Mouse (Mus musculus) gastrocnemius, postnatal 25 days (tissue): ENCODE data around the gene Mn1. TPM values are rescaled to one million over a fixed set of nuclear protein-coding genes. Genes with fewer than 3 reads are reported as not detected.
A peak's percentile ranks its signal among the peaks of the same experiment; 100 is the strongest.

Experiments used
- DNase-seq: peaks from one replicate; pipeline ENCODE4 v3.0.0; 2022
- total RNA-seq, 2 experiments: library from RNA; stranded (reverse); gene quantifications; 1 replicate in 1 of 2; 2 replicates in 1 of 2; pipeline ENCODE4 v1.2.3; 2021

Mn1 gene
- total RNA-seq, 2 experiments from 2014 or later = 49.1 to 75.2 TPM

DNA sequence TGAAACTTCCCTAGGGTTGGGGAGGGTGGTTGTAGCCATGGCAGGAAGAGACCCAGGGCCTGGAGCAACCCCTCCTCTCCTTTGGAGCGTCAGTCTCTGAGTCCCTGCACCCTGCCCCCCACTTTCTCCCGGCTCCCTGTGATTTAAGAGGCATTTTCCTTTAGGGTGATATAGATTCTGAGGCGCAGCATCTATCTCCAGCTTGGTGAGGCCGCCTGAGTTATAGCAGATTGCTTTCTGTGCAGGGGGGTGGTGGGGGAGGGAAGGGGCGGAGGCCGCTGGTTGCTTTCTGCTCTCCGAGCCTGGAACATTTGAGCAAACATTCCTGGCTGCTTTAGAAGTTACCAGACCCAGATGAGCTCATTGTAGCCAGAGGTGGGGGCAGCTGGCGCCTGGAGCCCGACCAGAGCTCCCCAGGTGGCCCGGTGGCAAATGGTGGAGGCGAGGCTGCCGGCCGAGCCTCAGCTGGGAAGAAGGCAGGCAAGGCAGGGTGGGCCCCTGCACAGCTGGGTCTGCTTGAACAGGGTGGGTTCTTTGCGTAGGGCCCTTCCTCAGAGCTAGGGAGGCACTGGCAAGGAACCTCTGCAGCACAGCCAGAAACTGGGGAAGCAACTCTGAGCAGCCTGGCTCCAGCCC, 8.6 kb upstream of the Mn1 start:
- peak; percentile 75 for DNase-seq

DNA sequence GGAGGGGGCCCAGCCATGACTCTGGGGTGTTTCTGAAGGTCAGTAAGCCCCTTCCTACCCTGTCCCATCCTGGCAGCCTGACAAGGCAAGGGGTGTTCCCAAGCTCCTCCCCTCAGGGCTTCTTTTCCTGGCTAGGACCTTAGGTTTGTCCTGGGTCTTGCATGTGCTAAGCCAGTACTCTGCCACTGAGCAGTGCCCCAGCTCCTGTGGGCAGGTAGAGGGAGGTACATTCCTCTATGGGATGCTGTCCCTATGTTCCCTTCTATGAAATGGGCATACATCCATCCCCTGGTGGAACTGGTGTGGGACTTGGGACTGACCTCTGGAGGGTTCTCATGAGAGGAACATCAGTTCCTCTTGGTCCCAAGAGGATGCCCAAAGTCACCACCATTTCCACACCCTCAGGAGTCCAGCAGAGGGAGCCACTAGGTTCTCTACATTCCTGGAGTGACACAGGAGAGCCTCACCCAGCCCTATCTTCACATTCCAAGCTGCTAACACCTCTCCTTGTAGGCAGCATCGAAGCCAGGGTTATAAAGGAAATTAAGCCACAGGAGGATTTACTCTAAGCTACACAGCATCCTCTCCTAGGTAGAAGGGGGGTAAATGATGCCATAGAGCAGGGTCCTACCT, 7.6 kb upstream of the Mn1 start:
- DNase-seq = no peak

DNA sequence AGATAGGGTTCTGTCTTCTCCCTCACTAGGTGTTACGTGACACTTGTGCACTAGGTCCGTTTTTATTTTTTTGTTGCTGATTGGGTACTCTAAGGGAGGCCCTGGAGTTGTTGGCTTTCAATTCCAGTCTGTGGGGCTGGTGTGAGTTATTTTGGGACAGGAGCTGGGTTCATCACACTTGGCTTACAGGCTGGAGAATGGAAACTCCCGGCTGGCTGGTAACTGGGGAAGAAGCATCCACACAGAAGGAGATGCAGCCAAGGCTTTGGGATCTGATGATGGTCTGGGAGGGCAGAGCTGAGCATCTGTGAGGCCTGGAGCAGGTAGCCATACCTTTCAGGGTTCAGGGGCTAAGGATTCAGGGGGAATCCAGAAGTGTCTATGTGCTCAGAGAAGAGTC, 6.5 kb upstream of the Mn1 start:
- DNase-seq = peak; percentile 60

GRCm38 (mm10) chr5:111414192-111414591, 3.0 kb upstream of the Mn1 start:
- peak; percentile 77 for DNase-seq

DNA sequence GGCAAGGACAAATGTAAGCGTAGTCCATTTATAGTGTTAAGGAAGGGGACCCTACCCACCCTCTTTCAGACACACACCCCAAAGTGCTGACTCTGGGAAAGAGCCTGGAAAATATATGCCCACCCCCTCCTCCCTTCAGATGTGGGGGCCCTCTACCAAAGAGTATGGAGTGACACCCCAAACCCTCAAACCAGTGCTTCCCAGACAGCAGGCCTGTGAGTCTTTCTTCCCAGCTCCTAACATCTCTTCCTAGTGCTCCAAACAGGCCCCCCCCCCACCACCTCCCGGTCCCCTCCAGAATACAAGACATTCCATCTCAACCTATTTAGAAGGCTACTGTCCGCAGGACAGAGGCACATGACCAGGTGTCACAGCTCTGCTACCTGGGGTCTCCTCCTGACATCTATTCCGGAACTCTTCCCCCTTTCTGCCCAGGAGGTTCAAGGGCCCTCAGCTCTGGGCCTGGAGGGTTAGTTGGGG, 2.4 kb upstream of the Mn1 start:
- no peak for DNase-seq

DNA sequence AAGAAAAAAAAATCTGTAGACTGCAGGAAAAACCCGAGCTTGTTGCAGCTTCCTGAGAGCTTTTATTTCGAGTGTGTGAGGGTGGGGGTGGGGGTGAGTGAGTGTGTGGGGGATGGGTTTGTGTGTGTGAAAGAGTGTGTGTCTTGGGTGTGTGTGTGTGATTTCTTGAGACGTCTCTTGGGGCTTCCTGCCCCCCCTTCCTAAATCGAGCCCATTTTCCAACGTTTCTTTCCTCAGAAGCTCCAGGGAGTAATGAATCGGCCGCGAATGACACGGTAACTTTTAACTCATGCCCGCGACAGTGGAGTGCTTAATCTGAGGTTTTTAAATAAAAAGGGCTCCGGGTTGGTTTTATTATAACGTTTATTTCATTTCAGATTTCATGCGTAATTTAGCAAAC, 1.6 kb upstream of the Mn1 start:
- no peak for DNase-seq

DNA sequence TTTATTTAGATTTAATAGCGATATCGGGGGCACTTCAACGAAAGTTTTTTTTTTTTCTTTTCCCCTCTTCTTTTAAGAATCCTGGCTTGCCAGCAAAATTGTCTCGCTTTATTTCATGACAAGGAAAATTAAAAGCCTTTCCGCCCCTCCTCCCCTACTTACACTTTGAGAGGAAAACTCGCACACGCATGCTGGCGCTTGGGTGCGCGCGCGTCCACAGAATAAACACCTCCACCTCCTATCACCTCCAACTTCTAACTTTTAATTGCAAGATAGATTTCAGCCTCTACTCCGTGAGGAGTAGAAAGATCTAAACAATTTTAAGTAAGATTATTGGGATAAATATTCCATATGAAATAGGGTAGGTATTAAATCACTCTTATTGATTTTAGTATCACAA, 1.1 kb upstream of the Mn1 start:
- DNase-seq = no peak

DNA sequence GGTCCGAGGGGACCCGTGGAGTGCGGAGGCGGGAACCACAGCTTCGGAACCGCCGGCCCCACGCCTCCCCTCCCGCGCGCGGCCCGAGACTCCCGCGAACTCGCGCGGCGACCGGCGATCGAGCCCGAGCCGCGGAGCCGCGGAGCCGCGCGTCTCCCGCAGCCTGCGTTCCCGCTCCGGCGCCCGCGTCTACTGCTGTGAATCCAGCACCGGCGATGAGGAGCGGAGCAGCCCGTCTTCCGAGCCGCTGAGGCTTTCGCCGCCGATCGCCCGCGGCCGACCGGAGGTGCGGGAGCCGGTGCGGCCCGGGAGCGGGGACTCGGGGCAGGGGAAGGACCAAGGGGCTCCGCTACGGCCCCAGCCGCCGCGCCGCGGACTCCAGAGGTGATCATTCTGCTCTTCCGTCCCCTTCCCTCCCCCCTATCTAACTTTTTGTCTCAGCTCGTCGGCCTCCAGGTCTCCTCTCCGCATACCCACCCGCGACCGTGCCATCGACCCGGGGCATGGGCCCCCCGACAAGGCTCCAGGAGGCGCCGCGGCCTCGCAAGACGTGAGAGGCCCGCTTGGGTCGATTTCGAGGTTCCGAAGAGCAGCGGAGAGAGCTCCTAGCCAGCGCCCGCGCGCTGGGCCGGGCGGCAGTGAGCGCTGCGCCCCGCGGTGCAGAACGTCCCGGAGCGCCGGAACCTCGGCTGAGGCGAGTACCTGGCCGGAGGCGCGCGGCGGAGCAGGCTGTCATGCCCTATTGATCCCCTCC, 393 bp downstream of the Mn1 start:
- no peak for DNase-seq

- peak; percentile 55 for DNase-seq
Observed at GRCm38 (mm10) chr5:111418202-111419120, 1.3 kb downstream of the Mn1 start.

DNA sequence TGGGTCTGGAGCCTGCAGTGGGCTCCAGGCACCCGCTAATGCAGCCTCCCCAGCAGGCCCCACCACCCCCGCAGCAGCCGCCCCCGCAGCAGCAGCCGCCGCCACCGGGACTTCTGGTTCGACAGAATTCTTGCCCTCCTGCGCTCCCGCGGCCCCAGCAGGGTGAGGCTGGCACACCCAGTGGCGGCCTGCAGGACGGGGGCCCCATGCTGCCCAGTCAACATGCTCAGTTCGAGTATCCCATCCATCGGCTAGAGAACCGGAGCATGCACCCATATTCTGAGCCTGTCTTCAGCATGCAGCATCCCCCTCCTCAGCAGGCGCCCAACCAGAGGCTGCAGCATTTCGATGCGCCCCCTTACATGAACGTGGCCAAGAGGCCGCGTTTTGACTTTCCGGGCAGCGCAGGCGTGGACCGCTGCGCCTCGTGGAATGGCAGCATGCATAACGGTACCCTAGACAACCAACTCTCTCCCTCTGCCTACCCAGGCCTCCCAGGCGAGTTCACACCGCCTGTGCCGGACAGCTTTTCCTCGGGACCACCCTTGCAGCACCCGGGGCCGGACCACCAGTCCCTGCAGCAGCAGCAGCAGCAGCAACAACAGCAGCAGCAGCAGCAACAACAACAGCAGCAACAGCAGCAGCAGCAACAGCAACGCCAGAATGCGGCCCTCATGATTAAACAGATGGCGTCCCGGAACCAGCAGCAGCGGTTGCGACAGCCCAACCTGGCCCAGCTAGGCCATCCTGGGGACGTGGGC, 2.1 kb downstream of the Mn1 start:
- no peak for DNase-seq

GRCm38 (mm10) chr5:111420011-111420691, 3.0 kb downstream of the Mn1 start:
- no peak for DNase-seq

DNA sequence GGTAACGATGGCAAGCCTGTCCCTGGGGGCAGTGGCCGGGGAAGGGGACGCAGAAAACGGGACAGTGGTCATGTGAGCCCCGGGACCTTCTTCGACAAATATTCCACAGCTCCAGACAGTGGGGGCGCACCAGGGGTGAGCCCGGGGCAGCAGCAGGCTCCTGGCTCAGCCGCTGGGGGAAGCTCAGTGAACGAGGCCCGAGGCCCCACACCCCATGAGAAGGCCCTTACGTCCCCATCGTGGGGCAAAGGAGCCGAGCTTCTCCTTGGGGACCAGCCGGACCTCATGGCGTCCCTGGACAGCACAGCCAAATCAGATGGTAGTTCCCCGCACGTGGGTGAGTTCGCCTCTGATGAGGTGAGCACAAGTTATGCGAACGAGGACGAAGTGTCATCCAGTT, 3.7 kb downstream of the Mn1 start:
- DNase-seq = no peak

GRCm38 (mm10) chr5:111421424-111421823, 4.3 kb downstream of the Mn1 start:
- no peak for DNase-seq

- DNase-seq = peak; percentile 24
Observed at GRCm38 (mm10) chr5:111422058-111422800, 5.1 kb downstream of the Mn1 start.

GRCm38 (mm10) chr5:111423011-111423410, 5.8 kb downstream of the Mn1 start:
- DNase-seq = no peak

DNA sequence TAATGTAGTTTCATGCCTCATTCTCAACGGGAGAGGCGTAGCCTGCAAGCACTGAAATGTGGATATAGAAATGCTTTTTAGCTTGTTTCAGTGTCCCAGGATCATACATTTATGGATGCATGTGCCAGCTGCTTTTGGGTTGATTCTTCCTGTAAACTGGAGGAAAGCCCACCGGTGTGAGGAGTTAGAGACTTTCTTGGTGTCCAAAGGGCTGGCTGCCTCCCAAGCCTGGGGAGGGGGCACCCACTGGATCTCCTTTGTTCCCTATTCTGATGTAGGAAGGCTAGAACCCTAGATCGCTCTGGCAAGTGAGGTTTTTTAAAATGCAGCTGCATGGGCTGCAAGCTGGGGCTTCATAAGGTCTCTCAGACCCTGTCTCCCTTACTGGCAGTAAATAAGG, 6.5 kb downstream of the Mn1 start:
- no peak for DNase-seq

- no peak for DNase-seq
Observed at GRCm38 (mm10) chr5:111425813-111426212, 8.7 kb downstream of the Mn1 start.

DNA sequence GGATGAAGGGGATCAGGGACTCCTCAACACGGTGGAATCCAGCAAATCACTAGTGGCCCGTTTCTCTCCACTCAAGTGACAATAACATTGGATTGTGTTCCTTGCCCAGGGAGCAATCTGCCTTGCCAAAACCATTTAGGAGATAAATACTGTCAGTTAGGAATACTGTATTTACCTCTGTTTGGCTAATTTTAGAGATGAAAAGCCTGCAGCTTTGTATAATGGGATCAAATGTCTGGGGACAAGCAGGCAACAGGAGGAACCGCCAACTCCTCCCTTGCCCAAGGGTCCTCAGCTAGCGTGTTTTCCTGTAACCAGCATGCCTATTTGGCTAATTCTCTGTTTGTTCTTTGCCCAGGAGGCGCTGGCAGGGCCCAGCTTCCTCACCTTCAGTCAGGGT, 9.1 kb downstream of the Mn1 start:
- DNase-seq = no peak

- no peak for DNase-seq
Observed at GRCm38 (mm10) chr5:111428882-111429281, 11.7 kb downstream of the Mn1 start.

GRCm38 (mm10) chr5:111429726-111430125, 12.6 kb downstream of the Mn1 start:
- DNase-seq = no peak
